Mouse (Mus musculus): ENCODE results near the gene Slc41a1. TPM values are rescaled to one million over a fixed set of nuclear protein-coding genes. Genes with fewer than 3 reads are reported as not detected.
A peak's percentile ranks its signal among the peaks of the same experiment; 100 is the strongest.

The Slc41a1 gene
- polyA plus RNA-seq, 1 experiment from 2014 or later = 11.4 TPM

GRCm38 (mm10) chr1:131865596-131865995 is 38.3 kb downstream of the Slc41a1 start:
- WGBS = 77% methylated on average over 5 of the region's 5 CpGs
- H3K27ac ChIP-seq (ENCODE audit: low read depth, low read length) = no peak overlapping the region

GRCm38 (mm10) chr1:131866304-131866999 is 39.2 kb downstream of the Slc41a1 start:
- DNase-seq (ENCODE audit: low spot score, missing footprints) (peak; percentile 33), ATAC-seq (ENCODE audit: low FRiP score) (peak; percentile 47; the same call in 1 of the 2 replicates)
- peaks cover 4% of the 10 kb centered on the region; the same call in 1 of the 2 replicates for H3K4me1 ChIP-seq (ENCODE audit: control insufficient read depth, insufficient read depth, low read length)
- no peaks in the 10 kb centered on the region for H3K36me3 ChIP-seq (ENCODE audit: control insufficient read depth, insufficient read depth, low read length)
- no peaks in the 10 kb centered on the region for H3K9me3 ChIP-seq (ENCODE audit: control insufficient read depth, low read length)
- H3K27me3 ChIP-seq (ENCODE audit: control insufficient read depth, insufficient read depth, low read length) = peaks cover 3% of the 10 kb centered on the region; the same call in 1 of the 2 replicates
- no peak overlapping the region for H3K9ac ChIP-seq (ENCODE audit: low read length)
- H3K27ac ChIP-seq (ENCODE audit: low read depth, low read length) = no peak overlapping the region
- H3K4me3 ChIP-seq (ENCODE audit: low read depth, low read length) = no peak overlapping the region
- H3K4me2 ChIP-seq = no peak overlapping the region
- WGBS = 80% methylated on average over 6 of the region's 6 CpGs

More at GRCm38 (mm10) chr1:131865596-131865995, 38.3 kb downstream of the Slc41a1 start:
- Histone ChIP-seq H3K27me3 (ENCODE audit: control insufficient read depth, insufficient read depth, low read length) (peaks cover 3% of the 10 kb centered on the region; the same call in 1 of the 2 replicates), H3K4me2 (no peak overlapping the region), H3K9me3 (ENCODE audit: control insufficient read depth, low read length) (no peaks in the 10 kb centered on the region), H3K9ac (ENCODE audit: low read length) (no peak overlapping the region), H3K36me3 (ENCODE audit: control insufficient read depth, insufficient read depth, low read length) (no peaks in the 10 kb centered on the region), H3K4me1 (ENCODE audit: control insufficient read depth, insufficient read depth, low read length) (peaks cover 4% of the 10 kb centered on the region; the same call in 1 of the 2 replicates), H3K4me3 (ENCODE audit: low read depth, low read length) (no peak overlapping the region)
- ATAC-seq (ENCODE audit: low FRiP score) (no peak), DNase-seq (ENCODE audit: low spot score, missing footprints) (peak; percentile 51)

GRCm38 (mm10) chr1:131867093-131867945 is 40.0 kb downstream of the Slc41a1 start, which contains the start of gene Rab29:
TSS of gene Rab29 (plus strand) at chr1:131867224.
- no peak within 1 kb of the TSS for H3K27ac ChIP-seq (ENCODE audit: low read depth, low read length)
- H3K9ac ChIP-seq (ENCODE audit: low read length) = peak within 1 kb of the TSS; percentile 68
- WGBS = 2% methylated on average over 46 of the region's 46 CpGs

GRCm38 (mm10) chr1:131867946-131868290 is 40.6 kb downstream of the Slc41a1 start:
- Histone ChIP-seq H3K4me1 (ENCODE audit: control insufficient read depth, insufficient read depth, low read length) (peaks cover 4% of the 10 kb centered on the region; the same call in 1 of the 2 replicates), H3K4me3 (ENCODE audit: low read depth, low read length) (peak overlapping the region; percentile 61), H3K36me3 (ENCODE audit: control insufficient read depth, insufficient read depth, low read length) (no peaks in the 10 kb centered on the region), H3K4me2 (peak overlapping the region; percentile 77), H3K9me3 (ENCODE audit: control insufficient read depth, low read length) (no peaks in the 10 kb centered on the region), H3K27ac (ENCODE audit: low read depth, low read length) (no peak overlapping the region), H3K9ac (ENCODE audit: low read length) (peak overlapping the region; percentile 68), H3K27me3 (ENCODE audit: control insufficient read depth, insufficient read depth, low read length) (peaks cover 3% of the 10 kb centered on the region; the same call in 1 of the 2 replicates)
- 31% methylated on average over 10 of the region's 10 CpGs for WGBS
- ATAC-seq (ENCODE audit: low FRiP score) = no peak; the same call in 1 of the 2 replicates
- peak; percentile 89 for DNase-seq (ENCODE audit: low spot score, missing footprints)

More at GRCm38 (mm10) chr1:131867093-131867945, 40.0 kb downstream of the Slc41a1 start, which contains the start of gene Rab29:
- no peaks in the 10 kb centered on the region for H3K9me3 ChIP-seq (ENCODE audit: control insufficient read depth, low read length)
- ATAC-seq (ENCODE audit: low FRiP score) (peak; percentile 98), DNase-seq (ENCODE audit: low spot score, missing footprints) (peak; percentile 99)
- peak within 1 kb of the TSS; percentile 77 for H3K4me2 ChIP-seq
- peaks cover 3% of the 10 kb centered on the region; the same call in 1 of the 2 replicates for H3K27me3 ChIP-seq (ENCODE audit: control insufficient read depth, insufficient read depth, low read length)
- H3K36me3 ChIP-seq (ENCODE audit: control insufficient read depth, insufficient read depth, low read length) = no peaks in the 10 kb centered on the region
- H3K4me3 ChIP-seq (ENCODE audit: low read depth, low read length) = peak within 1 kb of the TSS; percentile 61
- peaks cover 4% of the 10 kb centered on the region; the same call in 1 of the 2 replicates for H3K4me1 ChIP-seq (ENCODE audit: control insufficient read depth, insufficient read depth, low read length)

GRCm38 (mm10) chr1:131869561-131869960 is 42.3 kb downstream of the Slc41a1 start:
- ATAC-seq (ENCODE audit: low FRiP score) = no peak
- 85% methylated on average over 2 of the region's 2 CpGs for WGBS

GRCm38 (mm10) chr1:131872856-131873255 is 45.6 kb downstream of the Slc41a1 start:
- WGBS = 69% methylated on average over 1 of the region's 1 CpGs
- Histone ChIP-seq H3K27ac (ENCODE audit: low read depth, low read length) (no peak overlapping the region), H3K4me1 (ENCODE audit: control insufficient read depth, insufficient read depth, low read length) (peaks cover 1% of the 10 kb centered on the region; the same call in 1 of the 2 replicates), H3K4me3 (ENCODE audit: low read depth, low read length) (no peak overlapping the region), H3K9me3 (ENCODE audit: control insufficient read depth, low read length) (no peaks in the 10 kb centered on the region), H3K9ac (ENCODE audit: low read length) (no peak overlapping the region), H3K36me3 (ENCODE audit: control insufficient read depth, insufficient read depth, low read length) (no peaks in the 10 kb centered on the region), H3K4me2 (no peak overlapping the region), H3K27me3 (ENCODE audit: control insufficient read depth, insufficient read depth, low read length) (peaks cover 2% of the 10 kb centered on the region; the same call in 1 of the 2 replicates)
- ATAC-seq (ENCODE audit: low FRiP score) (no peak), DNase-seq (ENCODE audit: low spot score, missing footprints) (peak; percentile 28)

More at GRCm38 (mm10) chr1:131869561-131869960, 42.3 kb downstream of the Slc41a1 start:
- H3K27ac ChIP-seq (ENCODE audit: low read depth, low read length) = no peak overlapping the region
- no peak overlapping the region for H3K4me2 ChIP-seq
- peaks cover 4% of the 10 kb centered on the region; the same call in 1 of the 2 replicates for H3K4me1 ChIP-seq (ENCODE audit: control insufficient read depth, insufficient read depth, low read length)
- H3K9ac ChIP-seq (ENCODE audit: low read length) = no peak overlapping the region
- H3K9me3 ChIP-seq (ENCODE audit: control insufficient read depth, low read length) = no peaks in the 10 kb centered on the region
- peaks cover 3% of the 10 kb centered on the region; the same call in 1 of the 2 replicates for H3K27me3 ChIP-seq (ENCODE audit: control insufficient read depth, insufficient read depth, low read length)
- no peaks in the 10 kb centered on the region for H3K36me3 ChIP-seq (ENCODE audit: control insufficient read depth, insufficient read depth, low read length)
- H3K4me3 ChIP-seq (ENCODE audit: low read depth, low read length) = no peak overlapping the region
- DNase-seq (ENCODE audit: low spot score, missing footprints) = no peak

- Histone ChIP-seq H3K4me2 (no peak overlapping the region), H3K9ac (ENCODE audit: low read length) (no peak overlapping the region), H3K4me3 (ENCODE audit: low read depth, low read length) (no peak overlapping the region), H3K4me1 (ENCODE audit: control insufficient read depth, insufficient read depth, low read length) (peaks cover 2% of the 10 kb centered on the region; the same call in 1 of the 2 replicates), H3K27ac (ENCODE audit: low read depth, low read length) (no peak overlapping the region), H3K27me3 (ENCODE audit: control insufficient read depth, insufficient read depth, low read length) (no peaks in the 10 kb centered on the region), H3K36me3 (ENCODE audit: control insufficient read depth, insufficient read depth, low read length) (no peaks in the 10 kb centered on the region), H3K9me3 (ENCODE audit: control insufficient read depth, low read length) (no peaks in the 10 kb centered on the region)
- DNase-seq (ENCODE audit: low spot score, missing footprints) (no peak), ATAC-seq (ENCODE audit: low FRiP score) (no peak)
- WGBS = 77% methylated on average over 2 of the region's 2 CpGs
Observed at GRCm38 (mm10) chr1:131879816-131880215, 52.5 kb downstream of the Slc41a1 start.

GRCm38 (mm10) chr1:131882787-131883186 is 55.5 kb downstream of the Slc41a1 start:
- 57% methylated on average over 2 of the region's 2 CpGs for WGBS
- DNase-seq (ENCODE audit: low spot score, missing footprints) = no peak
- no peak overlapping the region for H3K4me2 ChIP-seq
- no peaks in the 10 kb centered on the region for H3K36me3 ChIP-seq (ENCODE audit: control insufficient read depth, insufficient read depth, low read length)
- no peaks in the 10 kb centered on the region for H3K27me3 ChIP-seq (ENCODE audit: control insufficient read depth, insufficient read depth, low read length)
- no peak overlapping the region for H3K4me3 ChIP-seq (ENCODE audit: low read depth, low read length)
- no peak overlapping the region for H3K27ac ChIP-seq (ENCODE audit: low read depth, low read length)
- no peak for ATAC-seq (ENCODE audit: low FRiP score)
- H3K9ac ChIP-seq (ENCODE audit: low read length) = no peak overlapping the region
- no peaks in the 10 kb centered on the region for H3K9me3 ChIP-seq (ENCODE audit: control insufficient read depth, low read length)
- peaks cover 2% of the 10 kb centered on the region; the same call in 1 of the 2 replicates for H3K4me1 ChIP-seq (ENCODE audit: control insufficient read depth, insufficient read depth, low read length)

All from midbrain, embryonic 11.5 days (tissue).